Mouse (Mus musculus): Measurements from ENCODE around the gene Eef2. TPM values are rescaled to one million over a fixed set of nuclear protein-coding genes. Genes with fewer than 3 reads are reported as not detected.

The Eef2 gene
- polyA plus RNA-seq, 1 experiment from 2014 or later, result 313 TPM

GRCm38 (mm10) chr10:81182336-81183333 is 6.2 kb downstream of the Eef2 start, which contains the start of gene Dapk3:
Gene Dapk3 (plus strand): TSS chr10:81183005.
- Histone ChIP-seq H3K4me1 (ENCODE audit: control insufficient read depth, insufficient read depth, low read length) (peaks cover 30% of the 10 kb centered on the region), H3K9me3 (replicated peaks; ENCODE audit: control insufficient read depth, low read length) (no peaks in the 10 kb centered on the region), H3K4me2 (peak within 1 kb of the TSS; percentile 68), H3K27ac (ENCODE audit: low read depth, low read length) (peak within 1 kb of the TSS; percentile 91), H3K9ac (ENCODE audit: low read depth, low read length) (peak within 1 kb of the TSS; percentile 79), H3K4me3 (ENCODE audit: low read depth, low read length) (peak within 1 kb of the TSS; percentile 62), H3K36me3 (ENCODE audit: control insufficient read depth, insufficient read depth, low read length) (peaks cover 52% of the 10 kb centered on the region), H3K27me3 (ENCODE audit: control insufficient read depth, insufficient read depth, low read length) (no peaks in the 10 kb centered on the region)
- 5% methylated on average over 53 of the region's 53 CpGs for WGBS (ENCODE audit: insufficient replicate concordance)
- ATAC-seq (replicated peaks; ENCODE audit: insufficient number of reproducible peaks, low FRiP score, low TSS enrichment), result peak; percentile 85

GRCm38 (mm10) chr10:81183805-81184204 is 7.4 kb downstream of the Eef2 start, which contains the start of gene 4930442H23Rik:
Gene 4930442H23Rik (minus strand): TSS chr10:81183849.
- Histone ChIP-seq H3K36me3 (ENCODE audit: control insufficient read depth, insufficient read depth, low read length) (peaks cover 45% of the 10 kb centered on the region), H3K4me1 (ENCODE audit: control insufficient read depth, insufficient read depth, low read length) (peaks cover 24% of the 10 kb centered on the region), H3K27ac (ENCODE audit: low read depth, low read length) (peak within 1 kb of the TSS; percentile 91), H3K4me2 (peak within 1 kb of the TSS; percentile 68), H3K9ac (ENCODE audit: low read depth, low read length) (peak within 1 kb of the TSS; percentile 79), H3K4me3 (ENCODE audit: low read depth, low read length) (peak within 1 kb of the TSS; percentile 62), H3K9me3 (replicated peaks; ENCODE audit: control insufficient read depth, low read length) (no peaks in the 10 kb centered on the region), H3K27me3 (ENCODE audit: control insufficient read depth, insufficient read depth, low read length) (no peaks in the 10 kb centered on the region)
- WGBS (ENCODE audit: insufficient replicate concordance), result 79% methylated on average over 5 of the region's 5 CpGs
- no peak for ATAC-seq (replicated peaks; ENCODE audit: insufficient number of reproducible peaks, low FRiP score, low TSS enrichment)

DNA sequence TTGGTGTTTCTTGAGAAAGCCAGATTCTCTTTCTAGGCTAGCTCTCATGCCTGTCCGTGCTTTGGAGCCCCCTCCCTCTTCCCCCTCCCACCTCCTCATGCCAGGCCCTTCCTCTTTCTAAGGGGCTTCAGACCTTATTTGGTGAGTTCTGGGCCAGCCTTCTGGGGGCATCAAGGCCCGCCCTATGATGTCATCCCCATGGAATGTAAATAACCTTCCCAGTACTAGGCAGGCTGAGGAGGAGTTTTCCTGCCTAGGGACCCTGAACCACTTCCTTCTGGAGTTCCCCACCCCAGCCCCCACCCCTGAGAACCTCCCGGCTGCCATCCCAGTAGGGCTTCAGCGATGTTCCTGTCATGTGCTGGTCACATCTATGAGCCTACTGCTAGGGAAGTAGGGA is 8.3 kb downstream of the Eef2 start:
- H3K4me1 ChIP-seq (ENCODE audit: control insufficient read depth, insufficient read depth, low read length), result peaks cover 24% of the 10 kb centered on the region
- ATAC-seq (replicated peaks; ENCODE audit: insufficient number of reproducible peaks, low FRiP score, low TSS enrichment), result 0 out of 2 replicates have a peak, but pooled peaks have one; percentile 15
- no peaks in the 10 kb centered on the region for H3K9me3 ChIP-seq (replicated peaks; ENCODE audit: control insufficient read depth, low read length)
- H3K27ac ChIP-seq (ENCODE audit: low read depth, low read length), result peak overlapping the region; percentile 91
- peak overlapping the region; percentile 68 for H3K4me2 ChIP-seq
- no peak overlapping the region for H3K4me3 ChIP-seq (ENCODE audit: low read depth, low read length)
- H3K9ac ChIP-seq (ENCODE audit: low read depth, low read length), result peak overlapping the region; percentile 52
- peaks cover 37% of the 10 kb centered on the region for H3K36me3 ChIP-seq (ENCODE audit: control insufficient read depth, insufficient read depth, low read length)
- 18% methylated on average over 4 of the region's 4 CpGs for WGBS (ENCODE audit: insufficient replicate concordance)
- no peaks in the 10 kb centered on the region for H3K27me3 ChIP-seq (ENCODE audit: control insufficient read depth, insufficient read depth, low read length)

DNA sequence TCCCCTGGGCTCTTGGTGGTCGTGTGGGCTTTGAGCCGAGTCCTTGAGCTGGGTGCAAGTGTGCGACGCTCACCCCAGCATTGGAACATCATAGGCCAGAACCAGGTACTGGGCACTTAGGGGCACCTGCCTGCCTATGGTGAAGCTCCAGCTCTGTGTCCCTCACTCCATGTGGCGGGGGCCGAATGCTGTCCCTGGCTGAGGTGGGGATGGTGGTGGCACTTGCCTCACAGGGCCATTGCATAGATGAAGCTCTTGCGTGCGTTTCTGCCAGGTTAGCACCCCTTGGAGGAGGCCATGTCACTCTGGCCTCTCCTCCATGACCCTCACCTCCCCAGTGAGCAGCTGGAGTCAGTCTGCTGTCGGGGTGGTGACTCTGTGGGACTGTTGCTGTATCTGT is 10.7 kb downstream of the Eef2 start:
- Histone ChIP-seq H3K27me3 (ENCODE audit: control insufficient read depth, insufficient read depth, low read length) (no peaks in the 10 kb centered on the region), H3K4me1 (ENCODE audit: control insufficient read depth, insufficient read depth, low read length) (peaks cover 32% of the 10 kb centered on the region), H3K4me2 (no peak overlapping the region), H3K36me3 (ENCODE audit: control insufficient read depth, insufficient read depth, low read length) (peaks cover 20% of the 10 kb centered on the region), H3K9me3 (replicated peaks; ENCODE audit: control insufficient read depth, low read length) (no peaks in the 10 kb centered on the region), H3K27ac (ENCODE audit: low read depth, low read length) (no peak overlapping the region), H3K9ac (ENCODE audit: low read depth, low read length) (no peak overlapping the region), H3K4me3 (ENCODE audit: low read depth, low read length) (no peak overlapping the region)
- 93% methylated on average over 9 of the region's 9 CpGs for WGBS (ENCODE audit: insufficient replicate concordance)
- no peak for ATAC-seq (replicated peaks; ENCODE audit: insufficient number of reproducible peaks, low FRiP score, low TSS enrichment)

- ATAC-seq (replicated peaks; ENCODE audit: insufficient number of reproducible peaks, low FRiP score, low TSS enrichment), result no peak
- H3K9ac ChIP-seq (ENCODE audit: low read depth, low read length), result no peak overlapping the region
- peaks cover 20% of the 10 kb centered on the region for H3K36me3 ChIP-seq (ENCODE audit: control insufficient read depth, insufficient read depth, low read length)
- no peaks in the 10 kb centered on the region for H3K27me3 ChIP-seq (ENCODE audit: control insufficient read depth, insufficient read depth, low read length)
- WGBS (ENCODE audit: insufficient replicate concordance), result 75% methylated on average over 26 of the region's 26 CpGs
- no peaks in the 10 kb centered on the region for H3K9me3 ChIP-seq (replicated peaks; ENCODE audit: control insufficient read depth, low read length)
- no peak overlapping the region for H3K27ac ChIP-seq (ENCODE audit: low read depth, low read length)
- no peak overlapping the region for H3K4me2 ChIP-seq
- H3K4me1 ChIP-seq (ENCODE audit: control insufficient read depth, insufficient read depth, low read length), result peaks cover 30% of the 10 kb centered on the region
- H3K4me3 ChIP-seq (ENCODE audit: low read depth, low read length), result no peak overlapping the region
Observed at GRCm38 (mm10) chr10:81189821-81190220, 13.4 kb downstream of the Eef2 start.

DNA sequence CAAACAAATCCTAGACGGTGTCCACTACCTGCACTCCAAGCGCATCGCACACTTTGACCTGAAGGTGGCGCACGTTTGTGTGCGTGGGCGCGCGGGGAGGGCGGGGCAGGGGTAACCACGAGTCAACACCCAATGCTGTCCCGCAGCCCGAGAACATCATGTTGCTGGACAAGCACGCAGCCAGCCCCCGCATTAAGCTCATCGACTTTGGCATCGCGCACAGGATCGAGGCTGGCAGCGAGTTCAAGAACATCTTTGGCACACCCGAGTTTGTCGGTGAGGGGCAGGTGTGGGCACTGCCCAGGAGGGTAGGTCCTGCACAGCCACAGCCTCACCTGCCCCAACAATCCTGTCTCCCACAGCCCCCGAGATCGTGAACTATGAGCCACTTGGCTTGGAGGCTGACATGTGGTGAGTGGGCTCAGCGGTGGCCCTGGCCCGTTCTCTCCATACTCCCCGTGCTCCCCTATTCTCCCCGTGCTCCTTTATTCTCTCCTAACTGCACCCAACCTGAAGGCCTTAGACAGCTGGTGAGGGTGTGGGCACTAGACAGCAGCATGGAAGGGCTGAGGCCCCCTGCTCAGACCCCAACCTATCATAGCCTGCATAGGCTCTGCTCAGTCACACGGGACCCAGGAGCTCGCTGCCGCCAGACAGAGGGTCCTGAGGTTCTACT is 13.9 kb downstream of the Eef2 start:
- Histone ChIP-seq H3K4me3 (ENCODE audit: low read depth, low read length) (no peak overlapping the region), H3K4me2 (no peak overlapping the region), H3K9ac (ENCODE audit: low read depth, low read length) (no peak overlapping the region), H3K36me3 (ENCODE audit: control insufficient read depth, insufficient read depth, low read length) (peaks cover 20% of the 10 kb centered on the region), H3K27ac (ENCODE audit: low read depth, low read length) (no peak overlapping the region), H3K9me3 (replicated peaks; ENCODE audit: control insufficient read depth, low read length) (no peaks in the 10 kb centered on the region), H3K27me3 (ENCODE audit: control insufficient read depth, insufficient read depth, low read length) (no peaks in the 10 kb centered on the region), H3K4me1 (ENCODE audit: control insufficient read depth, insufficient read depth, low read length) (peaks cover 24% of the 10 kb centered on the region)
- no peak for ATAC-seq (replicated peaks; ENCODE audit: insufficient number of reproducible peaks, low FRiP score, low TSS enrichment)
- 69% methylated on average over 31 of the region's 31 CpGs for WGBS (ENCODE audit: insufficient replicate concordance)

DNA sequence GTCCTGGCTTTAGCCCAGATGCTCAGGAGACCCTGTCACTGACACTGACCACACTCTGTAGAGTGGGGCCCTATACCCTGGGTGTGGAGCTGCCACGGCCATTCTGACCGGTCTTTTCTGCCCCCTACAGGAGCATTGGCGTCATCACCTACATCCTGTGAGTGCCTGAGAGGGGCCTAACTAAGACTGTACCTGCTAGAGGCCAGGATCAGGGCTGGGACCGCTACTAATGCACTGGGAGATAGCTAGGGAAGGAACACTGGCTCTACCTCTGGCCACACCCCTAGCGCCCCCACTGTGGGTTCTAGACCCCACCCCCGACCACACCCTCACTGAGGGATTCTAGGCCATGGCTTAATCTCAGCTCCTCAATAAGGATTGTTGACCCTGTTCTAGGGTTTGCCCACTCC is 14.5 kb downstream of the Eef2 start:
- Histone ChIP-seq H3K4me1 (ENCODE audit: control insufficient read depth, insufficient read depth, low read length) (peaks cover 24% of the 10 kb centered on the region), H3K27me3 (ENCODE audit: control insufficient read depth, insufficient read depth, low read length) (0 out of 2 replicates have a peak, but pooled peaks cover 2% of the 10 kb centered on the region), H3K4me2 (no peak overlapping the region), H3K9me3 (replicated peaks; ENCODE audit: control insufficient read depth, low read length) (no peaks in the 10 kb centered on the region), H3K4me3 (ENCODE audit: low read depth, low read length) (no peak overlapping the region), H3K27ac (ENCODE audit: low read depth, low read length) (0 out of 2 replicates have a peak overlapping the region, but pooled peaks have one; percentile 18), H3K9ac (ENCODE audit: low read depth, low read length) (no peak overlapping the region), H3K36me3 (ENCODE audit: control insufficient read depth, insufficient read depth, low read length) (peaks cover 20% of the 10 kb centered on the region)
- ATAC-seq (replicated peaks; ENCODE audit: insufficient number of reproducible peaks, low FRiP score, low TSS enrichment), result no peak
- WGBS (ENCODE audit: insufficient replicate concordance), result 58% methylated on average over 6 of the region's 6 CpGs

DNA sequence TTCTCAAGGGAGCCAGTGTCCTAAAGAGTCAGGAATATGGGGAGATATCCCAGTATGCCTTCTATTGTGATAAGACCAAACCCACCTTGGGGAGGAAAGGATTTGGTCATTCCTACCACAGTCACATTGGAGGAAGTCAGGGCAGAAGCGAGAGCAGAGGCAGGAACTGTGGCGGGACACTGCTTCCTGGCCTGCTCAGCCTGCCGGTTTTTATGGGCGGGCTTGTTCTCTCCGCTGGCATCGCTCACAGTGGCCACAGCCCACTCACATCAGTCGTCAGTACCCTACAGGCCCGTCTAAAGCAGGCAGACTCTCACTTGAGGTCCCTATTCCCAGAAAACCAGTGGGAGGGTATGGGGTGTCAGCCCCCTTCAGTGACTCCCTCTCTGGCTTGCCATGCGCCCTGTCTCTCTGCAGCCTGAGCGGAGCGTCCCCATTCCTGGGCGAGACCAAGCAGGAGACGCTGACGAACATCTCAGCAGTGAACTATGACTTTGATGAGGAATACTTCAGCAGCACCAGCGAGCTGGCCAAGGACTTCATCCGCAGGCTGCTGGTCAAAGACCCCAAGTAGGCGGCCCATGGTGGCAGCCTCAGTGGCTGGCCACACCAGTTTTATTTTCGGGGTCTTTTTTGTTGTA is 15.0 kb downstream of the Eef2 start:
- H3K9me3 ChIP-seq (replicated peaks; ENCODE audit: control insufficient read depth, low read length), result no peaks in the 10 kb centered on the region
- peaks cover 27% of the 10 kb centered on the region for H3K4me1 ChIP-seq (ENCODE audit: control insufficient read depth, insufficient read depth, low read length)
- ATAC-seq (replicated peaks; ENCODE audit: insufficient number of reproducible peaks, low FRiP score, low TSS enrichment), result no peak
- H3K9ac ChIP-seq (ENCODE audit: low read depth, low read length), result peak overlapping the region; percentile 90
- H3K4me2 ChIP-seq, result peak overlapping the region; percentile 92
- no peak overlapping the region for H3K4me3 ChIP-seq (ENCODE audit: low read depth, low read length)
- H3K27ac ChIP-seq (ENCODE audit: low read depth, low read length), result peak overlapping the region; percentile 99; the same call in 1 of the 2 replicates
- H3K36me3 ChIP-seq (ENCODE audit: control insufficient read depth, insufficient read depth, low read length), result peaks cover 20% of the 10 kb centered on the region
- 76% methylated on average over 18 of the region's 18 CpGs for WGBS (ENCODE audit: insufficient replicate concordance)
- H3K27me3 ChIP-seq (ENCODE audit: control insufficient read depth, insufficient read depth, low read length), result 0 out of 2 replicates have a peak, but pooled peaks cover 3% of the 10 kb centered on the region

Data from heart, embryonic 11.5 days (tissue).